Comparison of ENCODE assay signal across 8 mouse cellular contexts in genomic region chrX:166478631-166479364, GRCm38 (mm10). TPM values are rescaled to one million over a fixed set of nuclear protein-coding genes. Genes with fewer than 3 reads are reported as not detected.
DNase-seq lines count a peak whose midpoint lies in the region; ATAC-seq and TF ChIP-seq lines count a peak whose summit lies in the region.

No protein-coding gene starts in this region.

- H3K4me3 ChIP-seq in gastrocnemius, adult 2 months, result peak overlapping the region; percentile 86
- H3K4me3 ChIP-seq in intestine, postnatal 0 days (ENCODE audit: low read depth, low read length), result peak overlapping the region; percentile 62
- H3K4me3 ChIP-seq in lung, embryonic 14.5 days (ENCODE audit: low read depth, low read length), result peak overlapping the region; percentile 62

- H3K9ac ChIP-seq in intestine, postnatal 0 days (ENCODE audit: low read depth, low read length), result peak overlapping the region; percentile 74
- peak overlapping the region; percentile 68 for H3K9ac ChIP-seq in lung, embryonic 14.5 days

- no peak for DNase-seq in gastrocnemius, adult 2 months
- DNase-seq in gastrocnemius, postnatal 10 days, result no peak
- peak; percentile 45 for DNase-seq in CD4-positive helper T cell, adult 2 months (ENCODE audit: low read depth, low spot score)
- peak; percentile 3 for DNase-seq in brain, embryonic 18.5 days (ENCODE audit: low read depth, low spot score)
- DNase-seq in gonadal fat pad, adult 2 months (ENCODE audit: low read depth), result peak; percentile 73
- peak; percentile 31 for DNase-seq in lung, embryonic 14.5 days
- peak; percentile 16 for DNase-seq in skeletal muscle tissue, adult 2 months (ENCODE audit: low read depth, low spot score)

- TF ChIP-seq CTCF in gastrocnemius, adult 2 months (IDR thresholded peaks at IDR 0.05), result no peak
- TF ChIP-seq CTCF in intestine, postnatal 0 days (IDR thresholded peaks at IDR 0.05; ENCODE audit: low read depth), result no peak
- TF ChIP-seq CTCF in lung, embryonic 14.5 days (IDR thresholded peaks at IDR 0.05; ENCODE audit: low read depth), result no peak

- 19% methylated on average over 28 of the region's 28 CpGs for WGBS in intestine, postnatal 0 days
- WGBS in lung, embryonic 14.5 days, result 14% methylated on average over 28 of the region's 28 CpGs

- H3K27ac ChIP-seq in gastrocnemius, adult 2 months, result peak overlapping the region; percentile 92
- peak overlapping the region; percentile 91 for H3K27ac ChIP-seq in intestine, postnatal 0 days (ENCODE audit: low read depth, low read length)
- H3K27ac ChIP-seq in lung, embryonic 14.5 days (ENCODE audit: low read depth), result peak overlapping the region; percentile 79

- no peaks in the 10 kb centered on the region for H3K4me1 ChIP-seq in intestine, postnatal 0 days (replicated peaks; ENCODE audit: control insufficient read depth, insufficient read depth, low read length)
- H3K4me1 ChIP-seq in lung, embryonic 14.5 days (ENCODE audit: insufficient read depth), result no peaks in the 10 kb centered on the region

- intact Hi-C loops in gastrocnemius, adult 2 months (cut with DNase I), result loop anchor here (2.0 kb wide), 1 partner anchor 32 kb away; no protein-coding TSS in a partner anchor

- ATAC-seq in intestine, postnatal 0 days, result peak; percentile 79
- peak; percentile 29 for ATAC-seq in lung, embryonic 14.5 days (ENCODE audit: insufficient read depth)

- H3K27me3 ChIP-seq in intestine, postnatal 0 days (replicated peaks; ENCODE audit: control insufficient read depth, insufficient read depth, low read length), result no peaks in the 10 kb centered on the region
- H3K27me3 ChIP-seq in lung, embryonic 14.5 days (ENCODE audit: insufficient read depth, low read length), result no peaks in the 10 kb centered on the region

- H3K36me3 ChIP-seq in intestine, postnatal 0 days (ENCODE audit: control insufficient read depth, insufficient read depth), result no peaks in the 10 kb centered on the region
- peaks cover 11% of the 10 kb centered on the region; the same call in 1 of the 2 replicates for H3K36me3 ChIP-seq in lung, embryonic 14.5 days (ENCODE audit: insufficient read depth)

- H3K4me2 ChIP-seq in intestine, postnatal 0 days (replicated peaks; ENCODE audit: low read depth), result peak overlapping the region; percentile 55
- H3K4me2 ChIP-seq in lung, embryonic 14.5 days, result peak overlapping the region; percentile 63

- no peaks in the 10 kb centered on the region for H3K9me3 ChIP-seq in intestine, postnatal 0 days (ENCODE audit: control insufficient read depth)
- no peaks in the 10 kb centered on the region for H3K9me3 ChIP-seq in lung, embryonic 14.5 days (ENCODE audit: low read depth, low read length)

RNA-seq across cellular contexts. Expression of gene Rab9, which starts 0.9 kb away (rescaled TPM):
- total RNA-seq in gastrocnemius, adult 2 months (2021), result 10 to 100 TPM; 18.6 to 20.0 TPM
- total RNA-seq in gastrocnemius, postnatal 10 days (2021), result 10 to 100 TPM; 20.2 to 20.4 TPM
- polyA plus RNA-seq in gonadal fat pad, adult 2 months (2012; rRNA removed), result 10.2 and 11.2 TPM in 2 replicates
- 78.0 and 79.6 TPM in 2 replicates for polyA plus RNA-seq in intestine, postnatal 0 days (2015; fragmentation: Nextera tagmentation; extraction: Ambion mirVana)
- polyA plus RNA-seq in lung, embryonic 14.5 days (2014; fragmentation: Nextera tagmentation; extraction: Ambion mirVana), result 65.9 and 66.9 TPM in 2 replicates

RNA-seq across cellular contexts. Expression of gene Ofd1, which starts 38.3 kb away (rescaled TPM):
- 1 to 10 TPM; 4.6 to 6.2 TPM for total RNA-seq in gastrocnemius, adult 2 months (2021)
- total RNA-seq in gastrocnemius, postnatal 10 days (2021), result 1 to 10 TPM; 6.0 to 7.9 TPM
- polyA plus RNA-seq in gonadal fat pad, adult 2 months (2012; rRNA removed), result 2.0 and 3.2 TPM in 2 replicates
- 3.9 and 4.3 TPM in 2 replicates for polyA plus RNA-seq in intestine, postnatal 0 days (2015; fragmentation: Nextera tagmentation; extraction: Ambion mirVana)
- 8.0 and 9.2 TPM in 2 replicates for polyA plus RNA-seq in lung, embryonic 14.5 days (2014; fragmentation: Nextera tagmentation; extraction: Ambion mirVana)

RNA-seq across cellular contexts. Expression of gene Trappc2, which starts 38.4 kb away (rescaled TPM):
- total RNA-seq in gastrocnemius, adult 2 months (2021), result 10 to 100 TPM; 19.2 to 20.0 TPM
- total RNA-seq in gastrocnemius, postnatal 10 days (2021), result 10 to 100 TPM; 19.3 to 20.6 TPM
- polyA plus RNA-seq in gonadal fat pad, adult 2 months (2012; rRNA removed), result 5.3 and 6.3 TPM in 2 replicates
- polyA plus RNA-seq in intestine, postnatal 0 days (2015; fragmentation: Nextera tagmentation; extraction: Ambion mirVana), result 20.8 and 21.6 TPM in 2 replicates
- 28.1 and 31.7 TPM in 2 replicates for polyA plus RNA-seq in lung, embryonic 14.5 days (2014; fragmentation: Nextera tagmentation; extraction: Ambion mirVana)

RNA-seq across cellular contexts. Expression of gene Tceanc, which starts 39.6 kb away (rescaled TPM):
- 1 to 10 TPM; 1.9 to 4.3 TPM for total RNA-seq in gastrocnemius, adult 2 months (2021)
- total RNA-seq in gastrocnemius, postnatal 10 days (2021), result 1 to 10 TPM; 4.2 to 6.6 TPM
- polyA plus RNA-seq in gonadal fat pad, adult 2 months (2012; rRNA removed), result 1.5 and 2.4 TPM in 2 replicates
- polyA plus RNA-seq in intestine, postnatal 0 days (2015; fragmentation: Nextera tagmentation; extraction: Ambion mirVana), result 3.1 and 3.5 TPM in 2 replicates
- 7.1 and 7.4 TPM in 2 replicates for polyA plus RNA-seq in lung, embryonic 14.5 days (2014; fragmentation: Nextera tagmentation; extraction: Ambion mirVana)

Comparison
In these comparisons a context has a peak if more than half of its experiments do, and no peak if none do; other contexts are left out.
1. DNase-seq: peak in CD4-positive helper T cell, adult 2 months (single experiment), brain, embryonic 18.5 days (single experiment), gonadal fat pad, adult 2 months (single experiment), lung, embryonic 14.5 days (single experiment) and skeletal muscle tissue, adult 2 months (single experiment); none in gastrocnemius, adult 2 months (single experiment) and gastrocnemius, postnatal 10 days (single experiment).
2. Peak in every context shown above with its lines, with median percentiles within 50 percentile points of each other: H3K27ac ChIP-seq and H3K4me3 ChIP-seq.